Mouse (Mus musculus): ENCODE measurements around the gene Ffar2. TPM values are rescaled to one million over a fixed set of nuclear protein-coding genes. Genes with fewer than 3 reads are reported as not detected.

Gene Ffar2
- total RNA-seq, 2 experiments from 2014 or later, result 4.0 to 12.2 TPM

GRCm38 (mm10) chr7:30777081-30777579 lies 46.4 kb downstream of the Ffar2 start:
- no peak for ATAC-seq (ENCODE audit: poor library complexity, severe bottlenecking)

GRCm38 (mm10) chr7:30776104-30776503 lies 47.5 kb downstream of the Ffar2 start:
- ATAC-seq (ENCODE audit: poor library complexity, severe bottlenecking), result peak; percentile 30; the same call in 1 of the 2 replicates

DNA sequence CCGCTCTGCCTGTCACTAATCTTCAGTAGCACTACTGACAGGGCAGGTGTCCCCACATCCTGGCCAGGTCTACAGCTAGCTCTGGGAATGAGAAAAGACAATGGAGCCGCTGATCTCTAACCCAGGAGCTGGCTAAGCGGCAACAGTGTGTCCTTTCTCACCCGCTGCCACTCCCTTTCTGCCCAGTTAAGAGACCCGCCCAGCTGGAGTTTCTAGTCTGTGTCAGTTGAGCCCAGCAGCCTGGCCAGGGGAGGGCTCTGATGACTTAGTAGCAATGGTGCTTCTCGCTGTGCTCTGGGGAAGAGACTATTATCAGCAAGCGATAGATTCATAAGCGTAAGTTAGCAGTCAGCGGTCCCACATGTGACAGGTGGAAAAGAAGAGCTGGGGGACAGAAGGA lies 54.3 kb downstream of the Ffar2 start:
- ATAC-seq (ENCODE audit: poor library complexity, severe bottlenecking), result no peak

Other genes starting within 250 kb of the Ffar2 start
- 60.9 and 78.2 TPM in 2 replicates for gene Kmt2b, start 235.0 kb downstream of the Ffar2 start, total RNA-seq (2015)
- gene Kmt2b, start 235.0 kb downstream of the Ffar2 start, total RNA-seq (2017), result 8.0 and 24.3 TPM in 2 replicates
- gene Zbtb32, start 224.9 kb downstream of the Ffar2 start, total RNA-seq (2015), result 0.78 TPM in 1 of 2 replicates, not detected in the other
- 2.0 and 2.9 TPM in 2 replicates for gene Zbtb32, start 224.9 kb downstream of the Ffar2 start, total RNA-seq (2017)
- gene Upk1a, start 210.9 kb downstream of the Ffar2 start, total RNA-seq (2015), result 0.60 TPM in 1 of 2 replicates, not detected in the other
- gene Upk1a, start 210.9 kb downstream of the Ffar2 start, total RNA-seq (2017), result not detected in 2 replicates
- gene Cox6b1, start 197.6 kb downstream of the Ffar2 start, total RNA-seq (2015), result 305 and 323 TPM in 2 replicates
- 441 and 447 TPM in 2 replicates for gene Cox6b1, start 197.6 kb downstream of the Ffar2 start, total RNA-seq (2017)
- not detected in 2 replicates for gene Etv2, start 187.9 kb downstream of the Ffar2 start, total RNA-seq (2015)
- 0.59 TPM in 1 of 2 replicates, not detected in the other for gene Etv2, start 187.9 kb downstream of the Ffar2 start, total RNA-seq (2017)
- 50.2 and 50.4 TPM in 2 replicates for gene Rbm42, start 173.5 kb downstream of the Ffar2 start, total RNA-seq (2015)
- 41.3 and 46.6 TPM in 2 replicates for gene Rbm42, start 173.5 kb downstream of the Ffar2 start, total RNA-seq (2017)
- 22.4 and 22.9 TPM in 2 replicates for gene Haus5, start 158.8 kb downstream of the Ffar2 start, total RNA-seq (2015)
- 17.0 and 18.7 TPM in 2 replicates for gene Haus5, start 158.8 kb downstream of the Ffar2 start, total RNA-seq (2017)
- gene Pmis2, start 152.2 kb downstream of the Ffar2 start, total RNA-seq (2015), result not detected in 2 replicates
- not detected in 2 replicates for gene Pmis2, start 152.2 kb downstream of the Ffar2 start, total RNA-seq (2017)
- not detected in 2 replicates for gene 2200002J24Rik, start 124.8 kb downstream of the Ffar2 start, total RNA-seq (2015)
- gene 2200002J24Rik, start 124.8 kb downstream of the Ffar2 start, total RNA-seq (2017), result not detected in 2 replicates
- gene Atp4a, start 111.6 kb downstream of the Ffar2 start, total RNA-seq (2015), result 0.71 and 1.3 TPM in 2 replicates
- gene Atp4a, start 111.6 kb downstream of the Ffar2 start, total RNA-seq (2017), result 0.04 TPM in 1 of 2 replicates, not detected in the other
- 86.7 and 96.5 TPM in 2 replicates for gene Tmem147, start 94.2 kb downstream of the Ffar2 start, total RNA-seq (2015)
- gene Tmem147, start 94.2 kb downstream of the Ffar2 start, total RNA-seq (2017), result 27.8 and 31.4 TPM in 2 replicates
- gene Gapdhs, start 80.1 kb downstream of the Ffar2 start, total RNA-seq (2015), result not detected in 2 replicates
- gene Gapdhs, start 80.1 kb downstream of the Ffar2 start, total RNA-seq (2017), result not detected in 2 replicates
- gene Sbsn, start 72.3 kb downstream of the Ffar2 start, total RNA-seq (2015), result 0.22 and 3.2 TPM in 2 replicates
- gene Sbsn, start 72.3 kb downstream of the Ffar2 start, total RNA-seq (2017), result 0.49 and 0.88 TPM in 2 replicates
- gene Dmkn, start 60.0 kb downstream of the Ffar2 start, total RNA-seq (2015), result 15.1 and 17.1 TPM in 2 replicates
- 24.6 and 25.7 TPM in 2 replicates for gene Dmkn, start 60.0 kb downstream of the Ffar2 start, total RNA-seq (2017)
- not detected in 2 replicates for gene Krtdap, start 35.9 kb downstream of the Ffar2 start, total RNA-seq (2015)
- gene Krtdap, start 35.9 kb downstream of the Ffar2 start, total RNA-seq (2017), result not detected in 2 replicates
- not detected in 2 replicates for gene Ffar3, start 32.4 kb upstream of the Ffar2 start, total RNA-seq (2015)
- not detected in 2 replicates for gene Ffar3, start 32.4 kb upstream of the Ffar2 start, total RNA-seq (2017)
- 0.09 TPM in 1 of 2 replicates, not detected in the other for gene Ffar1, start 37.8 kb upstream of the Ffar2 start, total RNA-seq (2015)
- gene Ffar1, start 37.8 kb upstream of the Ffar2 start, total RNA-seq (2017), result 0.07 TPM in 1 of 2 replicates, not detected in the other
- 1.9 and 2.7 TPM in 2 replicates for gene Cd22, start 56.6 kb upstream of the Ffar2 start, total RNA-seq (2015)
- gene Cd22, start 56.6 kb upstream of the Ffar2 start, total RNA-seq (2017), result 10.5 and 10.8 TPM in 2 replicates
- gene Mag, start 91.1 kb upstream of the Ffar2 start, total RNA-seq (2015), result 0.87 and 0.89 TPM in 2 replicates
- gene Mag, start 91.1 kb upstream of the Ffar2 start, total RNA-seq (2017), result 0.95 and 1.1 TPM in 2 replicates
- gene Hamp2, start 100.9 kb upstream of the Ffar2 start, total RNA-seq (2015), result not detected in 2 replicates
- not detected in 2 replicates for gene Hamp2, start 100.9 kb upstream of the Ffar2 start, total RNA-seq (2017)
- gene Hamp, start 120.3 kb upstream of the Ffar2 start, total RNA-seq (2015), result 0.60 TPM in 1 of 2 replicates, not detected in the other
- not detected in 2 replicates for gene Hamp, start 120.3 kb upstream of the Ffar2 start, total RNA-seq (2017)
- 145 and 150 TPM in 2 replicates for gene Usf2, start 133.0 kb upstream of the Ffar2 start, total RNA-seq (2015)
- gene Usf2, start 133.0 kb upstream of the Ffar2 start, total RNA-seq (2017), result 193 and 226 TPM in 2 replicates
- gene Lsr, start 149.7 kb upstream of the Ffar2 start, total RNA-seq (2015), result 4.3 and 7.3 TPM in 2 replicates
- 4.7 and 6.1 TPM in 2 replicates for gene Lsr, start 149.7 kb upstream of the Ffar2 start, total RNA-seq (2017)
- 1.4 and 1.9 TPM in 2 replicates for gene Fam187b, start 150.0 kb upstream of the Ffar2 start, total RNA-seq (2015)
- 0.51 and 0.77 TPM in 2 replicates for gene Fam187b, start 150.0 kb upstream of the Ffar2 start, total RNA-seq (2017)
- gene Fxyd5, start 218.7 kb upstream of the Ffar2 start, total RNA-seq (2015), result 1,077 and 1,092 TPM in 2 replicates
- 807 and 874 TPM in 2 replicates for gene Fxyd5, start 218.7 kb upstream of the Ffar2 start, total RNA-seq (2017)
- not detected in 2 replicates for gene Fxyd7, start 227.7 kb upstream of the Ffar2 start, total RNA-seq (2015)
- gene Fxyd7, start 227.7 kb upstream of the Ffar2 start, total RNA-seq (2017), result 0.51 TPM in 1 of 2 replicates, not detected in the other
- 0.46 TPM in 1 of 2 replicates, not detected in the other for gene Fxyd1, start 233.4 kb upstream of the Ffar2 start, total RNA-seq (2015)
- not detected in 2 replicates for gene Fxyd1, start 233.4 kb upstream of the Ffar2 start, total RNA-seq (2017)
- 0.13 TPM in 1 of 2 replicates, not detected in the other for gene Lgi4, start 235.6 kb upstream of the Ffar2 start, total RNA-seq (2015)
- 0.07 TPM in 1 of 2 replicates, not detected in the other for gene Lgi4, start 235.6 kb upstream of the Ffar2 start, total RNA-seq (2017)

All from megakaryocyte, adult 5-6 weeks (primary cell).